Mouse (Mus musculus): ENCODE measurements around the gene Agtr1b.

- no peak for TF ChIP-seq ETS1 (conservative IDR thresholded peaks at IDR 0.05; ENCODE audit: low read depth, low read length)
- TF ChIP-seq MAX (IDR thresholded peaks at IDR 0.05; ENCODE audit: low read length), result no peak
- no peak for TF ChIP-seq JUND (conservative IDR thresholded peaks at IDR 0.05; ENCODE audit: low read depth, low read length)
- TF ChIP-seq CTCF (conservative IDR thresholded peaks at IDR 0.05 in 1 of 2, IDR thresholded peaks at IDR 0.05 in 1 of 2; ENCODE audit: low read depth in 2 of 2, low read length in 2 of 2), result no peak
- TF ChIP-seq IRF4 (IDR thresholded peaks at IDR 0.05; ENCODE audit: low read depth, low read length), result no peak
- no peak for TF ChIP-seq MAZ (IDR thresholded peaks at IDR 0.05; ENCODE audit: low read depth, low read length)
Observed at GRCm38 (mm10) chr3:20317233-20317632, 49.7 kb downstream of the Agtr1b start.

Data from CH12.LX (cell line).